ENCODE assay signal across 32 mouse cellular contexts in genomic region chr13:7870266-7870665, GRCm38 (mm10).
DNase-seq lines count a peak whose midpoint lies in the region; ATAC-seq lines count a peak whose summit lies in the region.
"Had no signal": no experiment of that assay in that cellular context is flagged by ENCODE, and none has a peak within 500 bp of the region (broad histone marks: within the 10 kb centered on the region; RNA-seq: fewer than 3 reads in every experiment).

No protein-coding gene starts in this region.

- H3K9ac ChIP-seq in heart, embryonic 11.5 days (ENCODE audit: low read depth, low read length): no peak overlapping the region
- H3K9ac ChIP-seq: embryonic facial prominence, embryonic 13.5 days; heart, embryonic 12.5 days; hindbrain, embryonic 15.5 days; limb, embryonic 13.5 days; lung, embryonic 15.5 days; midbrain, embryonic 15.5 days; neural tube, embryonic 15.5 days; stomach, embryonic 15.5 days had no signal

- no peaks in the 10 kb centered on the region for H3K27me3 ChIP-seq in heart, embryonic 11.5 days (ENCODE audit: control insufficient read depth, insufficient read depth, low read length)
- H3K27me3 ChIP-seq: CH12.LX; embryonic facial prominence, embryonic 13.5 days; heart, embryonic 12.5 days; hindbrain, embryonic 15.5 days; limb, embryonic 13.5 days; lung, embryonic 15.5 days; midbrain, embryonic 15.5 days; neural tube, embryonic 15.5 days; stomach, embryonic 15.5 days had no signal

- WGBS in heart, embryonic 11.5 days (ENCODE audit: insufficient replicate concordance): 51% methylated on average over 1 of the region's 1 CpGs

- H3K4me2 ChIP-seq in heart, embryonic 11.5 days: no peak overlapping the region
- H3K4me2 ChIP-seq: embryonic facial prominence, embryonic 13.5 days; heart, embryonic 12.5 days; hindbrain, embryonic 15.5 days; limb, embryonic 13.5 days; liver, embryonic 11.5 days; lung, embryonic 15.5 days; midbrain, embryonic 15.5 days; neural tube, embryonic 15.5 days; stomach, embryonic 15.5 days had no signal

- H3K4me3 ChIP-seq in heart, embryonic 11.5 days (ENCODE audit: low read depth, low read length): no peak overlapping the region
- H3K4me3 ChIP-seq: embryonic facial prominence, embryonic 13.5 days; forebrain, embryonic 10.5 days; heart, embryonic 12.5 days; hindbrain, embryonic 15.5 days; limb, embryonic 13.5 days; lung, embryonic 15.5 days; midbrain, embryonic 10.5 days; midbrain, embryonic 15.5 days; neural tube, embryonic 15.5 days; stomach, embryonic 15.5 days had no signal

- H3K27ac ChIP-seq in heart, embryonic 11.5 days (ENCODE audit: low read depth, low read length): no peak overlapping the region
- H3K27ac ChIP-seq: embryonic facial prominence, embryonic 13.5 days; forebrain, embryonic 10.5 days; hindbrain, embryonic 15.5 days; limb, embryonic 13.5 days; lung, embryonic 15.5 days; midbrain, embryonic 10.5 days; midbrain, embryonic 15.5 days; neural tube, embryonic 15.5 days; stomach, embryonic 15.5 days had no signal

- no peaks in the 10 kb centered on the region for H3K9me3 ChIP-seq in heart, embryonic 11.5 days (replicated peaks; ENCODE audit: control insufficient read depth, low read length)
- H3K9me3 ChIP-seq: embryonic facial prominence, embryonic 13.5 days; forebrain, embryonic 10.5 days; heart, embryonic 12.5 days; hindbrain, embryonic 15.5 days; limb, embryonic 13.5 days; lung, embryonic 15.5 days; midbrain, embryonic 10.5 days; midbrain, embryonic 15.5 days; neural tube, embryonic 15.5 days; stomach, embryonic 15.5 days had no signal

- DNase-seq in cerebellum, adult 9-10 months: peak; percentile 11
- DNase-seq in frontal cortex, adult 2 months (ENCODE audit: extremely low spot score in 1 of 2, low spot score in 1 of 2): peak; percentile 9 to 48
- no peak for DNase-seq in frontal cortex, postnatal 25 days (ENCODE audit: low spot score in 2 of 2)
- peak; percentile 7 for DNase-seq in left cerebral cortex, adult 11 months (ENCODE audit: low spot score)
- DNase-seq in left cerebral cortex, postnatal 4 days: no peak
- DNase-seq: adrenal gland, adult 2 months; cerebellum, adult 11-12 months; cerebellum, postnatal 10 days; gastrocnemius, postnatal 25 days; heart, adult 11 months; heart, postnatal 4 days; kidney, adult 11 months; kidney, postnatal 14 days; retina, postnatal 1 day; right cerebral cortex, postnatal 14 days; thymus, postnatal 14 days had no signal

- H3K4me1 ChIP-seq in heart, embryonic 11.5 days (ENCODE audit: control insufficient read depth, insufficient read depth, low read length): no peaks in the 10 kb centered on the region
- H3K4me1 ChIP-seq: embryonic facial prominence, embryonic 13.5 days; forebrain, embryonic 10.5 days; heart, embryonic 12.5 days; hindbrain, embryonic 15.5 days; limb, embryonic 13.5 days; lung, embryonic 15.5 days; midbrain, embryonic 10.5 days; midbrain, embryonic 15.5 days; neural tube, embryonic 15.5 days; stomach, embryonic 15.5 days had no signal

- H3K36me3 ChIP-seq in heart, embryonic 11.5 days (ENCODE audit: control insufficient read depth, insufficient read depth, low read length): no peaks in the 10 kb centered on the region
- H3K36me3 ChIP-seq: embryonic facial prominence, embryonic 13.5 days; forebrain, embryonic 10.5 days; heart, embryonic 12.5 days; hindbrain, embryonic 15.5 days; limb, embryonic 13.5 days; lung, embryonic 15.5 days; midbrain, embryonic 10.5 days; midbrain, embryonic 15.5 days; neural tube, embryonic 15.5 days; stomach, embryonic 15.5 days had no signal

- no peak for ATAC-seq in cerebellum, adult (ENCODE audit: insufficient number of reproducible peaks, low FRiP score, low TSS enrichment)
- ATAC-seq in heart, embryonic 11.5 days (replicated peaks; ENCODE audit: insufficient number of reproducible peaks, low FRiP score, low TSS enrichment): no peak
- ATAC-seq: activated CD4-positive, CD25-positive, alpha-beta regulatory T cell, adult 4 months; inflammation-experienced regulatory T-cells, adult 6 months; midbrain, embryonic 15.5 days had no signal

- intact Hi-C loops in left cerebral cortex, postnatal 4 days (cut with DNase I): no loop called here

Comparison
In these comparisons a context has a peak if more than half of its experiments do, and no peak if none do; other contexts are left out.
1. DNase-seq: peak in cerebellum, adult 9-10 months (single experiment), frontal cortex, adult 2 months (2 of 2) and left cerebral cortex, adult 11 months (single experiment); none in frontal cortex, postnatal 25 days (0 of 2) and left cerebral cortex, postnatal 4 days (single experiment).